Mouse (Mus musculus): Measurements from ENCODE around the gene Copz2. TPM values are rescaled to one million over a fixed set of nuclear protein-coding genes. Genes with fewer than 3 reads are reported as not detected.
A peak's percentile ranks its signal among the peaks of the same experiment; 100 is the strongest.
"Not testable (repeated sequence)": the region's sequence is repeated elsewhere in the genome, so short reads cannot be mapped to it uniquely, and the experiment has no call there.

The Copz2 gene
- polyA plus RNA-seq, 1 experiment = 10.6 TPM

DNA sequence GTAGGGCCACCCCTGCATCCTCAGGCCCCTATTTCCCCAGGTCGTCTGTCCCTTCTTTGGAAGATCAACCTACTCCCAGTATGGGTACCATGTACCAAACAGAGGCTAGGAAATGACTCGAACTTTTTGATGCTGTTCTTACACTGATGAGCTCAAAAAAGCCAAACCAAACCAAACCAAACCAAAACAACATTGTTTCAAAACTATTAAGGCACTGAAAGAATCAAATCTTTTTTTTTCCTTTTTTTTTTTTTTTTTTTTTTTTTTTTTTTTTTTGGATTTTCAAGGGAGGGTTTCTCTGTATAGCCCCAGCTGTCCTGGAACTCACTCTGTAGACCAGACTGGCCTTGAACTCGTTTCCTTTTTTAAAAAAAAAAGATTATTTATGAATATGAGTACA, 6.0 kb upstream of the Copz2 start:
- DNase-seq (ENCODE audit: low read depth in 1 of 2, low spot score in 2 of 2) = no peak
- Histone ChIP-seq H3K27ac (ENCODE audit: insufficient read depth, low read length) (no peak overlapping the region), H3K27me3 (ENCODE audit: control insufficient read depth, insufficient read depth, low read length) (no peaks in the 10 kb centered on the region), H3K36me3 (ENCODE audit: control insufficient read depth, insufficient read depth, low read length) (no peaks in the 10 kb centered on the region), H3K4me1 (ENCODE audit: control insufficient read depth, insufficient read depth, insufficient read length) (no peaks in the 10 kb centered on the region), H3K4me3 (ENCODE audit: extremely low read depth, insufficient read depth, insufficient read length) (no peak overlapping the region)
- WGBS = 60% methylated on average over 3 of the region's 3 CpGs
- TF ChIP-seq POLR2A (IDR thresholded peaks at IDR 0.05; ENCODE audit: low read depth, low read length) = no peak
- no peak for TF ChIP-seq CTCF (IDR thresholded peaks at IDR 0.05; ENCODE audit: extremely low read depth, insufficient read depth, insufficient read length, insufficient replicate concordance)

GRCm38 (mm10) chr11:96847240-96847639, 2.4 kb upstream of the Copz2 start:
- H3K4me1 ChIP-seq (ENCODE audit: control insufficient read depth, insufficient read depth, insufficient read length) = peaks cover 7% of the 10 kb centered on the region; the same call in 1 of the 2 replicates
- DNase-seq (ENCODE audit: low read depth in 1 of 2, low spot score in 2 of 2) = no peak
- 77% methylated on average over 3 of the region's 3 CpGs for WGBS
- no peaks in the 10 kb centered on the region for H3K36me3 ChIP-seq (ENCODE audit: control insufficient read depth, insufficient read depth, low read length)
- H3K27ac ChIP-seq (ENCODE audit: insufficient read depth, low read length) = no peak overlapping the region
- no peak for TF ChIP-seq POLR2A (IDR thresholded peaks at IDR 0.05; ENCODE audit: low read depth, low read length)
- no peak for TF ChIP-seq CTCF (IDR thresholded peaks at IDR 0.05; ENCODE audit: extremely low read depth, insufficient read depth, insufficient read length, insufficient replicate concordance)
- peaks cover 12% of the 10 kb centered on the region for H3K27me3 ChIP-seq (ENCODE audit: control insufficient read depth, insufficient read depth, low read length)
- no peak overlapping the region for H3K4me3 ChIP-seq (ENCODE audit: extremely low read depth, insufficient read depth, insufficient read length)

DNA sequence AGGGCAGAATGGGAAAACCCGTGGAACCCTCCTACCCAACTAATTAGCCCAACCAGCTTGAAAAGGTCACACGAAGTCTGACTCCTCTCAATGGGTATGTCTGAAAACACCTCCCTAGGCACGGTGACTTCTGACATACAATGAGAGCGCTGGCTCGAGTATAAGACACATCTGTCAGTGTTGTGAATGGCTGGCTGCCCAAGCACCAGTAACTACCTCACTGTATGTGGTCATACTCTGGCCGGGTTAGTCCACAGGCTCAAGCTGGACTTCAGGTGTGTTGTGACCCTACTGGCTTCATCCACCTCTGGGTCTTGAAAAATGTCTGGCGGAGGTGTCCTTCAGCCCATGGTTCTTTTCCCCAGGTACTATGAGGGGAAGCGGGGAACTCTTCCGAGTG, 976 bp upstream of the Copz2 start:
- WGBS = 78% methylated on average over 9 of the region's 9 CpGs
- TF ChIP-seq POLR2A (IDR thresholded peaks at IDR 0.05; ENCODE audit: low read depth, low read length) (no peak), CTCF (IDR thresholded peaks at IDR 0.05; ENCODE audit: extremely low read depth, insufficient read depth, insufficient read length, insufficient replicate concordance) (no peak)
- no peak overlapping the region for H3K4me3 ChIP-seq (ENCODE audit: extremely low read depth, insufficient read depth, insufficient read length)
- H3K27ac ChIP-seq (ENCODE audit: insufficient read depth, low read length) = no peak overlapping the region
- peaks cover 12% of the 10 kb centered on the region for H3K27me3 ChIP-seq (ENCODE audit: control insufficient read depth, insufficient read depth, low read length)
- H3K4me1 ChIP-seq (ENCODE audit: control insufficient read depth, insufficient read depth, insufficient read length) = peaks cover 7% of the 10 kb centered on the region; the same call in 1 of the 2 replicates
- DNase-seq (ENCODE audit: low read depth in 1 of 2, low spot score in 2 of 2) = no peak
- H3K36me3 ChIP-seq (ENCODE audit: control insufficient read depth, insufficient read depth, low read length) = no peaks in the 10 kb centered on the region

- peaks cover 12% of the 10 kb centered on the region for H3K27me3 ChIP-seq (ENCODE audit: control insufficient read depth, insufficient read depth, low read length)
- H3K36me3 ChIP-seq (ENCODE audit: control insufficient read depth, insufficient read depth, low read length); H3K4me1 ChIP-seq (ENCODE audit: control insufficient read depth, insufficient read depth, insufficient read length); DNase-seq (ENCODE audit: low read depth in 1 of 2, low spot score in 2 of 2); H3K27ac ChIP-seq (ENCODE audit: insufficient read depth, low read length); H3K4me3 ChIP-seq (ENCODE audit: extremely low read depth, insufficient read depth, insufficient read length): not testable (repeated sequence)
- WGBS = 64% methylated on average over 5 of the region's 5 CpGs
Measured at GRCm38 (mm10) chr11:96849145-96849544, 525 bp upstream of the Copz2 start.

DNA sequence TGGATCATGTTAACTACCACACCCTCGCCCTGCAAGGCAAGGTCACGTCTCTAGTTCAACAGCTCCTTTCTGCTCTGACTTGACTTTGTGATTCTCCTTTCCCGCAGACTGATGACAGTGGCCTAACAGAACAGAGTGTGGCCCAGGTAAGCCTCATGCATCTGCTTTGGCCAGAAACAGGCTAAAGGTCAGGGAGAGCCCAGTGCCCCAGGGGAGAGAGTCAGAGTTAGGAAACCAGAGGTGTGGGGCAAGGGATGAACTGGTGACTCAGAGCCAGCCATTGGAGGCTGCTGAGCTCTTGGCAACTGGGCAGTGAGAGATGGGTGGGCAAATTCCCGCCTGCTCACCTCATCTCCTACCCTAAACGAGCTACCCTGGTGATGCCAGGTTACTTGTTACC, 7.8 kb downstream of the Copz2 start:
- 88% methylated on average over 5 of the region's 5 CpGs for WGBS
- no peak for DNase-seq (ENCODE audit: low read depth in 1 of 2, low spot score in 2 of 2)
- Histone ChIP-seq H3K27ac (ENCODE audit: insufficient read depth, low read length) (no peak overlapping the region), H3K36me3 (ENCODE audit: control insufficient read depth, insufficient read depth, low read length) (no peaks in the 10 kb centered on the region), H3K4me3 (ENCODE audit: extremely low read depth, insufficient read depth, insufficient read length) (no peak overlapping the region), H3K4me1 (ENCODE audit: control insufficient read depth, insufficient read depth, insufficient read length) (peaks cover 3% of the 10 kb centered on the region; the same call in 1 of the 2 replicates), H3K27me3 (ENCODE audit: control insufficient read depth, insufficient read depth, low read length) (no peaks in the 10 kb centered on the region)
- no peak for TF ChIP-seq CTCF (IDR thresholded peaks at IDR 0.05; ENCODE audit: extremely low read depth, insufficient read depth, insufficient read length, insufficient replicate concordance)
- no peak for TF ChIP-seq POLR2A (IDR thresholded peaks at IDR 0.05; ENCODE audit: low read depth, low read length)

GRCm38 (mm10) chr11:96859635-96860034, 10.0 kb downstream of the Copz2 start:
- H3K4me3 ChIP-seq (ENCODE audit: extremely low read depth, insufficient read depth, insufficient read length) = no peak overlapping the region
- no peak for DNase-seq (ENCODE audit: low read depth in 1 of 2, low spot score in 2 of 2)
- H3K27me3 ChIP-seq (ENCODE audit: control insufficient read depth, insufficient read depth, low read length) = no peaks in the 10 kb centered on the region
- whole genome bisulfite sequencing = 54% methylated on average over 4 of the region's 4 CpGs
- TF ChIP-seq CTCF (IDR thresholded peaks at IDR 0.05; ENCODE audit: extremely low read depth, insufficient read depth, insufficient read length, insufficient replicate concordance) = no peak
- no peak for TF ChIP-seq POLR2A (IDR thresholded peaks at IDR 0.05; ENCODE audit: low read depth, low read length)
- H3K36me3 ChIP-seq (ENCODE audit: control insufficient read depth, insufficient read depth, low read length) = no peaks in the 10 kb centered on the region
- no peak overlapping the region for H3K27ac ChIP-seq (ENCODE audit: insufficient read depth, low read length)
- peaks cover 3% of the 10 kb centered on the region; the same call in 1 of the 2 replicates for H3K4me1 ChIP-seq (ENCODE audit: control insufficient read depth, insufficient read depth, insufficient read length)

GRCm38 (mm10) chr11:96860564-96860963, 10.9 kb downstream of the Copz2 start:
- Histone ChIP-seq H3K27ac (ENCODE audit: insufficient read depth, low read length) (no peak overlapping the region), H3K27me3 (ENCODE audit: control insufficient read depth, insufficient read depth, low read length) (no peaks in the 10 kb centered on the region), H3K36me3 (ENCODE audit: control insufficient read depth, insufficient read depth, low read length) (no peaks in the 10 kb centered on the region), H3K4me3 (ENCODE audit: extremely low read depth, insufficient read depth, insufficient read length) (no peak overlapping the region), H3K4me1 (ENCODE audit: control insufficient read depth, insufficient read depth, insufficient read length) (peaks cover 3% of the 10 kb centered on the region; the same call in 1 of the 2 replicates)
- WGBS = 20% methylated on average over 8 of the region's 8 CpGs
- peak; percentile 41 to 65 for DNase-seq (ENCODE audit: low read depth in 1 of 2, low spot score in 2 of 2)
- TF ChIP-seq CTCF (IDR thresholded peaks at IDR 0.05; ENCODE audit: extremely low read depth, insufficient read depth, insufficient read length, insufficient replicate concordance) (peak; percentile 88; the same call in 1 of the 2 replicates), POLR2A (IDR thresholded peaks at IDR 0.05; ENCODE audit: low read depth, low read length) (no peak)

Measured in spleen, adult 2 months (tissue).